22 mouse cellular contexts compared by ENCODE assay signal in genomic region chr4:97236945-97237344, GRCm38 (mm10). TPM values are rescaled to one million over a fixed set of nuclear protein-coding genes. Genes with fewer than 3 reads are reported as not detected.
DNase-seq lines count a peak whose midpoint lies in the region; ATAC-seq lines count a peak whose summit lies in the region.
"Had no signal": no experiment of that assay in that cellular context is flagged by ENCODE, and none has a peak within 500 bp of the region (broad histone marks: within the 10 kb centered on the region; RNA-seq: fewer than 3 reads in every experiment).

No protein-coding gene starts in this region.

- H3K27ac ChIP-seq in forebrain, embryonic 12.5 days, result peak overlapping the region; percentile 42; the same call in 1 of the 2 replicates
- no peak overlapping the region for H3K27ac ChIP-seq in forebrain, embryonic 10.5 days
- no peak overlapping the region for H3K27ac ChIP-seq in midbrain, embryonic 13.5 days
- H3K27ac ChIP-seq in midbrain, embryonic 16.5 days (ENCODE audit: low read length), result no peak overlapping the region
- H3K27ac ChIP-seq in forebrain, embryonic 15.5 days (replicated peaks), result peak overlapping the region; percentile 78
- H3K27ac ChIP-seq: heart, adult 2 months; hindbrain, embryonic 10.5 days; hindbrain, embryonic 15.5 days had no signal

- no peak for DNase-seq in forebrain, embryonic 10.5 days (ENCODE audit: extremely low spot score, low spot score)
- no peak for DNase-seq in kidney, postnatal 25 days
- DNase-seq: adrenal gland, postnatal 14 days; cerebellum, adult 18-20 months; cerebellum, adult 9-11 months; gastrocnemius, postnatal 10 days; heart, adult 2 months had no signal

- no peak overlapping the region for H3K4me2 ChIP-seq in forebrain, embryonic 12.5 days
- no peak overlapping the region for H3K4me2 ChIP-seq in midbrain, embryonic 13.5 days (replicated peaks)
- H3K4me2 ChIP-seq in midbrain, embryonic 16.5 days (ENCODE audit: low read length), result no peak overlapping the region
- H3K4me2 ChIP-seq in forebrain, embryonic 15.5 days (replicated peaks), result no peak overlapping the region
- H3K4me2 ChIP-seq: heart, embryonic 12.5 days; hindbrain, embryonic 15.5 days had no signal

- no peaks in the 10 kb centered on the region for H3K36me3 ChIP-seq in forebrain, embryonic 12.5 days (replicated peaks)
- H3K36me3 ChIP-seq in forebrain, embryonic 10.5 days (replicated peaks), result no peaks in the 10 kb centered on the region
- no peaks in the 10 kb centered on the region for H3K36me3 ChIP-seq in midbrain, embryonic 13.5 days
- no peaks in the 10 kb centered on the region for H3K36me3 ChIP-seq in midbrain, embryonic 16.5 days (ENCODE audit: control insufficient read depth, insufficient read depth, low read length)
- H3K36me3 ChIP-seq in forebrain, embryonic 15.5 days, result no peaks in the 10 kb centered on the region
- H3K36me3 ChIP-seq: heart, embryonic 12.5 days; hindbrain, embryonic 10.5 days; hindbrain, embryonic 15.5 days had no signal

- peak; percentile 63 for ATAC-seq in forebrain, embryonic 12.5 days (ENCODE audit: low FRiP score)
- 0 out of 2 replicates have a peak, but pooled peaks have one; percentile 20 for ATAC-seq in midbrain, embryonic 13.5 days
- no peak for ATAC-seq in midbrain, embryonic 16.5 days
- ATAC-seq in forebrain, embryonic 15.5 days (replicated peaks), result 0 out of 2 replicates have a peak, but pooled peaks have one; percentile 17
- ATAC-seq: activated CD4-positive, CD25-positive, alpha-beta regulatory T cell, adult 4 months; inflammation-experienced regulatory T-cells, adult 6 months; intestine, postnatal 0 days; Patski had no signal

- peaks cover 14% of the 10 kb centered on the region; the same call in 1 of the 2 replicates for H3K4me1 ChIP-seq in forebrain, embryonic 12.5 days
- peaks cover 8% of the 10 kb centered on the region; the same call in 1 of the 2 replicates for H3K4me1 ChIP-seq in forebrain, embryonic 10.5 days
- H3K4me1 ChIP-seq in midbrain, embryonic 13.5 days (replicated peaks), result peaks cover 11% of the 10 kb centered on the region
- H3K4me1 ChIP-seq in midbrain, embryonic 16.5 days (ENCODE audit: control insufficient read depth, insufficient read depth, low read length), result peaks cover 3% of the 10 kb centered on the region; the same call in 1 of the 2 replicates
- H3K4me1 ChIP-seq in forebrain, embryonic 15.5 days, result peaks cover 27% of the 10 kb centered on the region
- H3K4me1 ChIP-seq: heart, embryonic 12.5 days; hindbrain, embryonic 15.5 days had no signal

- H3K4me3 ChIP-seq in forebrain, embryonic 12.5 days (replicated peaks), result no peak overlapping the region
- no peak overlapping the region for H3K4me3 ChIP-seq in forebrain, embryonic 10.5 days
- no peak overlapping the region for H3K4me3 ChIP-seq in midbrain, embryonic 13.5 days (replicated peaks)
- no peak overlapping the region for H3K4me3 ChIP-seq in midbrain, embryonic 16.5 days (ENCODE audit: low read depth, low read length)
- H3K4me3 ChIP-seq in forebrain, embryonic 15.5 days, result no peak overlapping the region
- H3K4me3 ChIP-seq: heart, adult 2 months; heart, embryonic 12.5 days; hindbrain, embryonic 10.5 days; hindbrain, embryonic 15.5 days had no signal

- H3K9ac ChIP-seq in forebrain, embryonic 12.5 days, result no peak overlapping the region
- no peak overlapping the region for H3K9ac ChIP-seq in midbrain, embryonic 13.5 days (replicated peaks)
- H3K9ac ChIP-seq in midbrain, embryonic 16.5 days (ENCODE audit: low read depth, low read length), result no peak overlapping the region
- H3K9ac ChIP-seq in forebrain, embryonic 15.5 days (replicated peaks), result no peak overlapping the region
- H3K9ac ChIP-seq: heart, embryonic 12.5 days; hindbrain, embryonic 15.5 days had no signal

- H3K27me3 ChIP-seq in forebrain, embryonic 12.5 days, result no peaks in the 10 kb centered on the region
- no peaks in the 10 kb centered on the region for H3K27me3 ChIP-seq in forebrain, embryonic 10.5 days (ENCODE audit: poor library complexity, severe bottlenecking)
- H3K27me3 ChIP-seq in midbrain, embryonic 13.5 days, result no peaks in the 10 kb centered on the region
- H3K27me3 ChIP-seq in midbrain, embryonic 16.5 days (ENCODE audit: control insufficient read depth, insufficient read depth, low read depth, low read length), result no peaks in the 10 kb centered on the region
- H3K27me3 ChIP-seq in forebrain, embryonic 15.5 days, result no peaks in the 10 kb centered on the region
- H3K27me3 ChIP-seq: CH12.LX; heart, embryonic 12.5 days; hindbrain, embryonic 15.5 days; Patski had no signal

- H3K9me3 ChIP-seq in forebrain, embryonic 12.5 days, result no peaks in the 10 kb centered on the region
- H3K9me3 ChIP-seq in forebrain, embryonic 10.5 days, result no peaks in the 10 kb centered on the region
- no peaks in the 10 kb centered on the region for H3K9me3 ChIP-seq in midbrain, embryonic 13.5 days
- no peaks in the 10 kb centered on the region for H3K9me3 ChIP-seq in midbrain, embryonic 16.5 days (replicated peaks; ENCODE audit: control insufficient read depth, low read length, poor library complexity, severe bottlenecking)
- no peaks in the 10 kb centered on the region for H3K9me3 ChIP-seq in forebrain, embryonic 15.5 days
- H3K9me3 ChIP-seq: heart, embryonic 12.5 days; hindbrain, embryonic 10.5 days; hindbrain, embryonic 15.5 days had no signal

- WGBS in forebrain, embryonic 12.5 days, result 67% methylated on average over 4 of the region's 4 CpGs
- 82% methylated on average over 4 of the region's 4 CpGs for WGBS in forebrain, embryonic 10.5 days
- 73% methylated on average over 4 of the region's 4 CpGs for WGBS in midbrain, embryonic 13.5 days
- 71% methylated on average over 4 of the region's 4 CpGs for WGBS in midbrain, embryonic 16.5 days
- WGBS in forebrain, embryonic 15.5 days, result 34% methylated on average over 4 of the region's 4 CpGs

RNA-seq across cellular contexts. Expression of gene Gm10192, which starts 54.0 kb away (rescaled TPM):
- polyA plus RNA-seq in forebrain, embryonic 12.5 days (2016; fragmentation: Nextera tagmentation; extraction: Ambion mirVana), result not detected in 2 replicates
- polyA plus RNA-seq in forebrain, embryonic 10.5 days (2016; fragmentation: Nextera tagmentation; extraction: Ambion mirVana), result not detected in 2 replicates
- not detected in 2 replicates for polyA plus RNA-seq in midbrain, embryonic 13.5 days (2015; fragmentation: Nextera tagmentation; extraction: Ambion mirVana)
- not detected in 2 replicates for polyA plus RNA-seq in midbrain, embryonic 16.5 days (2015; fragmentation: Nextera tagmentation; extraction: Ambion mirVana)
- not detected in 2 replicates for polyA plus RNA-seq in forebrain, embryonic 15.5 days (2015; fragmentation: Nextera tagmentation; extraction: Ambion mirVana)
- polyA plus RNA-seq: activated CD4-positive, CD25-positive, alpha-beta regulatory T cell, adult 4 months; embryonic facial prominence, embryonic 11.5 days; frontal cortex, adult 2 months; heart, adult 2 months; heart, embryonic 12.5 days; heart, embryonic 16.5 days; hindbrain, embryonic 10.5 days; hindbrain, embryonic 15.5 days; inflammation-experienced regulatory T-cells, adult 6 months; intestine, postnatal 0 days; Patski had no signal

Comparison
In these comparisons a context has a peak if more than half of its experiments do, and no peak if none do; other contexts are left out.
1. H3K27ac ChIP-seq: peak in forebrain, embryonic 12.5 days (single experiment) and forebrain, embryonic 15.5 days (single experiment); none in forebrain, embryonic 10.5 days (single experiment), midbrain, embryonic 13.5 days (single experiment) and midbrain, embryonic 16.5 days (single experiment).